Mouse (Mus musculus) ES-E14 (cell line): Measurements from ENCODE around the gene Magi1.

ENCODE experiments used
- HCFC1 ChIP-seq: IDR thresholded peaks from 2 replicates; pipeline ENCODE4 v1.6.1; 2012; ENCODE audit warnings: low read length, inconsistent platforms, borderline replicate concordance; ENCODE audit not compliant: insufficient read depth
- ZC3H11A ChIP-seq: IDR thresholded peaks from 2 replicates; pipeline ENCODE4 v1.6.1; 2012; ENCODE audit warnings: low read depth, mild to moderate bottlenecking, inconsistent platforms, low read length, borderline replicate concordance
- ZNF384 ChIP-seq: IDR thresholded peaks from 2 replicates; pipeline ENCODE4 v1.6.1; 2012; ENCODE audit warnings: low read depth, low read length, inconsistent platforms

DNA sequence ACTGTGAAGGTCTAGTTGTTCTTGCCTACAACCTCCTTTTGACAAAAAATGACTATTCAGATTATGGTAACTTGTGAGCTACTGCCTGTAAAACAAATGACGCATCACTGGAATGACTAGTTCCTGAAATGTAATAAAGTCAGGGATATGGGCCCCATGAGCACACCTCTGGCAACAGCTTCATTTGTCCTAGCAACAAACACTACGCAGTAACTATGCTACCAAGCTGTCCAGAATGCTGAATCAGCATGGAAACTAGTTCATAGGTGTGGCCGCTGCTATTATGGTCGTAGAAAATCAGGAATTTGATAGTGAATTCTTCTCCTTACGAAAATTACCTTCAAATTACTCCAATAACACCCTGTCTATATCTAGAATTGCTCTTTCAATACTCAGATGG lies 447.1 kb downstream of the Magi1 start:
- TF ChIP-seq ZNF384 (no peak), ZC3H11A (no peak), HCFC1 (no peak)
